Mouse (Mus musculus) adrenal gland, adult 8-10 months (tissue): ENCODE measurements around the gene Pgc. TPM values are rescaled to one million over a fixed set of nuclear protein-coding genes. Genes with fewer than 3 reads are reported as not detected.

Experiments
- DNase-seq: peaks from one replicate; pipeline ENCODE4 v3.0.0; 2022
- total RNA-seq, 4 experiments: library from RNA; stranded (reverse); gene quantifications; 2 replicates each; pipeline ENCODE4 v1.2.4; 2022

Gene Pgc
- total RNA-seq, 4 experiments from 2014 or later: not detected

GRCm38 (mm10) chr17:47751811-47752210 lies 25.2 kb downstream of the Pgc start:
- no peak for DNase-seq

- DNase-seq: no peak
Measured at GRCm38 (mm10) chr17:47753130-47753775, 26.6 kb downstream of the Pgc start.

GRCm38 (mm10) chr17:47754246-47754645 lies 27.6 kb downstream of the Pgc start:
- peak; percentile 52 for DNase-seq

- DNase-seq: no peak
Measured at GRCm38 (mm10) chr17:47756366-47756765, 29.7 kb downstream of the Pgc start.

GRCm38 (mm10) chr17:47757056-47757610 lies 30.5 kb downstream of the Pgc start:
- DNase-seq: no peak

GRCm38 (mm10) chr17:47759702-47760410 lies 33.2 kb downstream of the Pgc start:
- DNase-seq: peak; percentile 65

GRCm38 (mm10) chr17:47762028-47762427 lies 35.4 kb downstream of the Pgc start:
- no peak for DNase-seq

- DNase-seq: peak; percentile 45
Measured at GRCm38 (mm10) chr17:47762518-47763340, 36.1 kb downstream of the Pgc start.

- DNase-seq: no peak
Measured at GRCm38 (mm10) chr17:47765986-47766385, 39.3 kb downstream of the Pgc start.

GRCm38 (mm10) chr17:47766407-47767043 lies 39.9 kb downstream of the Pgc start:
- DNase-seq: no peak

GRCm38 (mm10) chr17:47767081-47767455 lies 40.4 kb downstream of the Pgc start:
- no peak for DNase-seq

- no peak for DNase-seq
Measured at GRCm38 (mm10) chr17:47767456-47768141, 41.0 kb downstream of the Pgc start.

- DNase-seq: no peak
Measured at GRCm38 (mm10) chr17:47768707-47769276, 42.1 kb downstream of the Pgc start.

GRCm38 (mm10) chr17:47769389-47770299 lies 43.0 kb downstream of the Pgc start:
- DNase-seq: no peak

- DNase-seq: no peak
Measured at GRCm38 (mm10) chr17:47773604-47774003, 47.0 kb downstream of the Pgc start.

- no peak for DNase-seq
Measured at GRCm38 (mm10) chr17:47777141-47777540, 50.5 kb downstream of the Pgc start.

- DNase-seq: no peak
Measured at GRCm38 (mm10) chr17:47780470-47780869, 53.8 kb downstream of the Pgc start.

- no peak for DNase-seq
Measured at GRCm38 (mm10) chr17:47782486-47782885, 55.8 kb downstream of the Pgc start.

- no peak for DNase-seq
Measured at GRCm38 (mm10) chr17:47783445-47784223, 57.0 kb downstream of the Pgc start.
